Mouse (Mus musculus) cortical plate, adult 2 months (tissue): ENCODE data around the gene Msh5.

Experiments
- CTCF ChIP-seq: fragments of 200-500 bp; IDR thresholded peaks from 2 replicates; pipeline ENCODE4 v1.5.1; 2011; ENCODE audit warnings: mild to moderate bottlenecking, control low read depth, low read length; ENCODE audit not compliant: insufficient read depth; ENCODE audit errors: extremely low read depth
- POLR2A ChIP-seq: fragments of 200-500 bp; IDR thresholded peaks from 2 replicates; pipeline ENCODE4 v1.6.1; 2011; ENCODE audit warnings: mild to moderate bottlenecking, low read length, control low read depth; ENCODE audit not compliant: insufficient read depth; ENCODE audit errors: extremely low read depth

GRCm38 (mm10) chr17:35057090-35057489 is 10.5 kb upstream of the Msh5 start:
- TF ChIP-seq CTCF (no peak), POLR2A (no peak)
